Comparison of ENCODE assay signal across 7 mouse cellular contexts in the genomic region with DNA sequence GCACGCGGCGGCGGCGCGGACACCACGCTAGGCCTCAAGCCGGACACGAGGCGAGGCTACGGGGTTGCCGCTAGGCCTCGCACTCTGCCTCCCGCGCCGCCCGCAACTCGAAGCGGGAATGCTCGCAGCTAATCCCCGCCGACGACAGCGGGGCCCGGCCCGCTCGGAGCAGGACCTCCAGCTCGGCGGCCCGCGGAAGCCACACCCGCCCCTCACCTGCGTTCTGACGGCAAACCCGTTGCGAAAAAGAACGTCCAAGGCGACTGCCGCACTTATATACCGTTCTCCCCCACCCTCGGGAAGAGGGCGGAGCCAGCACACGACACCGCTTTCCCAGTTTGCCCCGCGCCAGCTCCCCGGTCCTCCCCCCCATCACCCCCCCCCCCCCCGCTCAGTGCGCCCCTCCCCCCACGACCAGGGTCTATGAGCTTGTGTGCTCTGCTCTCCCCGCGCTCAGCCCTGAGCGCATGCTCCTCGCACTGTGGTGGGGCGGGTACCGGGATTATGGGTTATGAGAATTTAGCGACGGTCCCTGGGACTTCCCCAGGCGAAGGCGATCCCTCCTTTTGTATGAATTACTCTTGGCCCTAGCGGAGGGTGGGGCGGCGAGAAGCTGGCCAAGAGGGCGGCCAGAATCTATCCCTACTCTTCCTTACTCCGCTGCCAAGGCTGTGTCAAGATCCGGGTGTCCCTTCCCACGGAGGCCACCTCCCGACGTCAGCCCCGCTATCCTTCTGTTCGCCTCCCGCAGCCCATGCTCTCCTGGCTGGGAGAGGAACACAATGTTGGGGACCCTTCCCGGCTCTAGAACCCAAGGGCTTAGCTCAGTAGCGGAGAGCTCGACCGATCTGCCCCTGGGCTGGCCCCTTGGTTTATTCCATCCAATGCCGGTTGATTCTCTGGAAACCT. TPM values are rescaled to one million over a fixed set of nuclear protein-coding genes. Genes with fewer than 3 reads are reported as not detected.
DNase-seq lines count a peak whose midpoint lies in the region; ATAC-seq lines count a peak whose summit lies in the region.

No protein-coding gene starts in this region.

- peak overlapping the region; percentile 62 for H3K4me2 ChIP-seq in embryonic facial prominence, embryonic 12.5 days (replicated peaks)
- H3K4me2 ChIP-seq in limb, embryonic 11.5 days (ENCODE audit: low read depth, severe bottlenecking): peak overlapping the region; percentile 56
- H3K4me2 ChIP-seq in midbrain, embryonic 14.5 days (ENCODE audit: low read length): peak overlapping the region; percentile 64

- peaks cover 25% of the 10 kb centered on the region for H3K36me3 ChIP-seq in embryonic facial prominence, embryonic 12.5 days
- H3K36me3 ChIP-seq in limb, embryonic 11.5 days (ENCODE audit: control insufficient read depth, insufficient read depth, low read length): peaks cover 9% of the 10 kb centered on the region; the same call in 1 of the 2 replicates
- H3K36me3 ChIP-seq in midbrain, embryonic 14.5 days (ENCODE audit: control insufficient read depth, insufficient read depth, low read length): peaks cover 29% of the 10 kb centered on the region

- H3K4me1 ChIP-seq in embryonic facial prominence, embryonic 12.5 days: peaks cover 16% of the 10 kb centered on the region; the same call in 1 of the 2 replicates
- 0 out of 2 replicates have a peak, but pooled peaks cover 2% of the 10 kb centered on the region for H3K4me1 ChIP-seq in limb, embryonic 11.5 days (ENCODE audit: control insufficient read depth, insufficient read depth, low read length)
- peaks cover 20% of the 10 kb centered on the region; the same call in 1 of the 2 replicates for H3K4me1 ChIP-seq in midbrain, embryonic 14.5 days (ENCODE audit: control insufficient read depth, insufficient read depth, low read length)

- H3K4me3 ChIP-seq in embryonic facial prominence, embryonic 12.5 days: peak overlapping the region; percentile 97
- peak overlapping the region; percentile 99 for H3K4me3 ChIP-seq in limb, embryonic 11.5 days (ENCODE audit: low read depth, low read length)
- peak overlapping the region; percentile 96 for H3K4me3 ChIP-seq in midbrain, embryonic 14.5 days (replicated peaks; ENCODE audit: low read depth, low read length)

- DNase-seq in adrenal gland, postnatal 25 days: peak; percentile 91
- peak; percentile 100 for DNase-seq in heart, adult 11 months
- DNase-seq in kidney, adult 18-20 months: peak; percentile 96
- peak; percentile 97 for DNase-seq in limb, embryonic 11.5 days (ENCODE audit: low spot score)
- peak; percentile 99 for DNase-seq in midbrain, embryonic 14.5 days
- peak; percentile 91 to 95 for DNase-seq in spleen, adult 18-20 months

- under 1% methylated on average over 73 of the region's 77 CpGs for WGBS in embryonic facial prominence, embryonic 12.5 days
- WGBS in limb, embryonic 11.5 days: under 1% methylated on average over 66 of the region's 77 CpGs
- under 1% methylated on average over 73 of the region's 77 CpGs for WGBS in midbrain, embryonic 14.5 days

- H3K27me3 ChIP-seq in embryonic facial prominence, embryonic 12.5 days: no peaks in the 10 kb centered on the region
- H3K27me3 ChIP-seq in limb, embryonic 11.5 days (ENCODE audit: control insufficient read depth, insufficient read depth, low read length): no peaks in the 10 kb centered on the region
- H3K27me3 ChIP-seq in midbrain, embryonic 14.5 days (ENCODE audit: control insufficient read depth, insufficient read depth, low read length): no peaks in the 10 kb centered on the region

- peak; percentile 100 for ATAC-seq in embryonic facial prominence, embryonic 12.5 days (ENCODE audit: insufficient number of reproducible peaks, insufficient read depth, low FRiP score, low TSS enrichment)
- ATAC-seq in limb, embryonic 11.5 days (ENCODE audit: insufficient number of reproducible peaks, low FRiP score, low TSS enrichment, low read depth): peak; percentile 97
- peak; percentile 98 for ATAC-seq in midbrain, embryonic 14.5 days (ENCODE audit: low FRiP score, low TSS enrichment)

- H3K9me3 ChIP-seq in embryonic facial prominence, embryonic 12.5 days: no peaks in the 10 kb centered on the region
- H3K9me3 ChIP-seq in limb, embryonic 11.5 days (ENCODE audit: control insufficient read depth, low read length): no peaks in the 10 kb centered on the region
- H3K9me3 ChIP-seq in midbrain, embryonic 14.5 days (ENCODE audit: control insufficient read depth, low read length): no peaks in the 10 kb centered on the region

- peak overlapping the region; percentile 98 for H3K27ac ChIP-seq in embryonic facial prominence, embryonic 12.5 days
- peak overlapping the region; percentile 96 for H3K27ac ChIP-seq in limb, embryonic 11.5 days (replicated peaks; ENCODE audit: low read depth, low read length)
- H3K27ac ChIP-seq in midbrain, embryonic 14.5 days (replicated peaks; ENCODE audit: low read depth, low read length): peak overlapping the region; percentile 100

- H3K9ac ChIP-seq in embryonic facial prominence, embryonic 12.5 days: peak overlapping the region; percentile 99
- H3K9ac ChIP-seq in limb, embryonic 11.5 days (ENCODE audit: low read length): peak overlapping the region; percentile 99
- peak overlapping the region; percentile 99 for H3K9ac ChIP-seq in midbrain, embryonic 14.5 days (replicated peaks; ENCODE audit: low read length)

RNA-seq across cellular contexts. Expression of a gene that starts 7.3 kb away (rescaled TPM):
- total RNA-seq in adrenal gland, postnatal 25 days (2021): 6,460 and 8,956 TPM in 2 replicates
- 3,992 and 4,191 TPM in 2 replicates for polyA plus RNA-seq in embryonic facial prominence, embryonic 12.5 days (2016; fragmentation: Nextera tagmentation; extraction: Ambion mirVana)
- polyA plus RNA-seq in limb, embryonic 11.5 days (2014; fragmentation: Nextera tagmentation; extraction: Ambion mirVana): 5,036 and 5,240 TPM in 2 replicates
- 3,788 and 4,401 TPM in 2 replicates for polyA plus RNA-seq in midbrain, embryonic 14.5 days (2014; fragmentation: Nextera tagmentation; extraction: Ambion mirVana)

RNA-seq across cellular contexts. Expression of a gene that starts 33.1 kb away (rescaled TPM):
- not detected in 2 replicates for total RNA-seq in adrenal gland, postnatal 25 days (2021)
- 1.0 and 1.6 TPM in 2 replicates for polyA plus RNA-seq in embryonic facial prominence, embryonic 12.5 days (2016; fragmentation: Nextera tagmentation; extraction: Ambion mirVana)
- 0.36 and 0.54 TPM in 2 replicates for polyA plus RNA-seq in limb, embryonic 11.5 days (2014; fragmentation: Nextera tagmentation; extraction: Ambion mirVana)
- 0.92 and 1.4 TPM in 2 replicates for polyA plus RNA-seq in midbrain, embryonic 14.5 days (2014; fragmentation: Nextera tagmentation; extraction: Ambion mirVana)

RNA-seq across cellular contexts. Expression of a gene that starts 33.7 kb away (rescaled TPM):
- total RNA-seq in adrenal gland, postnatal 25 days (2021): 25.5 and 35.8 TPM in 2 replicates
- 22.1 and 22.8 TPM in 2 replicates for polyA plus RNA-seq in embryonic facial prominence, embryonic 12.5 days (2016; fragmentation: Nextera tagmentation; extraction: Ambion mirVana)
- 22.1 and 22.6 TPM in 2 replicates for polyA plus RNA-seq in limb, embryonic 11.5 days (2014; fragmentation: Nextera tagmentation; extraction: Ambion mirVana)
- 22.3 and 27.4 TPM in 2 replicates for polyA plus RNA-seq in midbrain, embryonic 14.5 days (2014; fragmentation: Nextera tagmentation; extraction: Ambion mirVana)

RNA-seq across cellular contexts. Expression of a gene that starts 38.6 kb away (rescaled TPM):
- 1.1 and 1.6 TPM in 2 replicates for total RNA-seq in adrenal gland, postnatal 25 days (2021)
- polyA plus RNA-seq in embryonic facial prominence, embryonic 12.5 days (2016; fragmentation: Nextera tagmentation; extraction: Ambion mirVana): 1.7 and 2.1 TPM in 2 replicates
- 0.92 and 1.3 TPM in 2 replicates for polyA plus RNA-seq in limb, embryonic 11.5 days (2014; fragmentation: Nextera tagmentation; extraction: Ambion mirVana)
- polyA plus RNA-seq in midbrain, embryonic 14.5 days (2014; fragmentation: Nextera tagmentation; extraction: Ambion mirVana): 0.28 and 0.58 TPM in 2 replicates

Comparison
In these comparisons a context has a peak if more than half of its experiments do, and no peak if none do; other contexts are left out.
1. Peak in every context shown above with its lines: DNase-seq, ATAC-seq, H3K4me3 ChIP-seq and H3K27ac ChIP-seq.